Mouse (Mus musculus): ENCODE data around the gene Polr2l. TPM values are rescaled to one million over a fixed set of nuclear protein-coding genes. Genes with fewer than 3 reads are reported as not detected.
A peak's percentile ranks its signal among the peaks of the same experiment; 100 is the strongest.

Gene Polr2l
- polyA plus RNA-seq, 1 experiment, result 39.3 TPM

- Histone ChIP-seq H3K36me3 (ENCODE audit: control insufficient read depth, insufficient read depth, low read length) (0 out of 2 replicates have a peak, but pooled peaks cover 3% of the 10 kb centered on the region), H3K4me1 (replicated peaks; ENCODE audit: control insufficient read depth, insufficient read depth, low read length) (peaks cover 42% of the 10 kb centered on the region), H3K4me3 (ENCODE audit: control insufficient read depth, insufficient read depth, low read length) (no peak overlapping the region), H3K27ac (ENCODE audit: control insufficient read depth, insufficient read depth, low read length) (no peak overlapping the region), H3K27me3 (ENCODE audit: control insufficient read depth, insufficient read depth, low read length) (no peaks in the 10 kb centered on the region)
- no peak for TF ChIP-seq CTCF (IDR thresholded peaks at IDR 0.05; ENCODE audit: borderline replicate concordance, control insufficient read depth, extremely low read depth, insufficient read depth, low read length, poor library complexity)
- TF ChIP-seq POLR2A (IDR thresholded peaks at IDR 0.05; ENCODE audit: control insufficient read depth, extremely low read depth, insufficient read depth, low read length, poor library complexity), result no peak
- WGBS, result 98% methylated on average over 1 of the region's 1 CpGs
- DNase-seq, result no peak
These were observed 3.7 kb downstream of the Polr2l start for GRCm38 (mm10) chr7:141471236-141471635.

GRCm38 (mm10) chr7:141470637-141470944, 4.3 kb downstream of the Polr2l start:
- Histone ChIP-seq H3K27me3 (ENCODE audit: control insufficient read depth, insufficient read depth, low read length) (no peaks in the 10 kb centered on the region), H3K4me1 (replicated peaks; ENCODE audit: control insufficient read depth, insufficient read depth, low read length) (peaks cover 35% of the 10 kb centered on the region), H3K27ac (ENCODE audit: control insufficient read depth, insufficient read depth, low read length) (no peak overlapping the region), H3K36me3 (ENCODE audit: control insufficient read depth, insufficient read depth, low read length) (0 out of 2 replicates have a peak, but pooled peaks cover 3% of the 10 kb centered on the region), H3K4me3 (ENCODE audit: control insufficient read depth, insufficient read depth, low read length) (no peak overlapping the region)
- no peak for TF ChIP-seq POLR2A (IDR thresholded peaks at IDR 0.05; ENCODE audit: control insufficient read depth, extremely low read depth, insufficient read depth, low read length, poor library complexity)
- no peak for TF ChIP-seq CTCF (IDR thresholded peaks at IDR 0.05; ENCODE audit: borderline replicate concordance, control insufficient read depth, extremely low read depth, insufficient read depth, low read length, poor library complexity)
- WGBS, result 98% methylated on average over 10 of the region's 10 CpGs
- no peak for DNase-seq

DNA sequence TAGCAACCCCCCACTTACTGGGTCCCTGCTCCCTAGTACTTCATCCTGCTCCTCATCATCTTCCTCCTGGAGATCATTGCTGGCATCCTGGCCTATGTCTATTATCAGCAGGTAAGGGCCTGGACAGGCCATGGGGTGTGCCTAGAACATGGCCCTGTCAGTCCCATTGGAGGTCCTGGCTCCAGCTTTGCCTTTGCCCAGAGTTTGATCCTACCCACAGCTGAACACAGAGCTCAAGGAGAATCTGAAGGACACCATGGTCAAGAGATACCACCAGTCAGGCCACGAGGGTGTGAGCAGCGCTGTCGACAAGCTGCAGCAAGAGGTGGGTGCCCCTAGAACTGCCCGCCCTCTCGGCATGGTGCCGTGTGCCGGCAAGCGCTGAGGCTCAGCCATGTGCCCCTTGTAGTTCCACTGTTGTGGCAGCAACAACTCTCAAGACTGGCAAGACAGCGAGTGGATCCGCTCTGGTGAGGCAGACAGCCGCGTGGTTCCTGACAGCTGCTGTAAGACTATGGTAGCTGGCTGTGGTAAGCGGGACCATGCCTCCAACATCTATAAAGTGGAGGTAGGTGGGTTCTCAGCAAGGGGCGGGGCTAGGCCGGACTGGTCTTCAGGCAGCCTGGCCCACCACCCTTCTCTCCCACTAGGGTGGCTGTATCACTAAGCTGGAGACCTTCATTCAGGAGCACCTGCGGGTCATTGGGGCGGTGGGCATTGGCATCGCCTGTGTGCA, 4.9 kb downstream of the Polr2l start:
- Histone ChIP-seq H3K27ac (ENCODE audit: control insufficient read depth, insufficient read depth, low read length) (no peak overlapping the region), H3K36me3 (ENCODE audit: control insufficient read depth, insufficient read depth, low read length) (0 out of 2 replicates have a peak, but pooled peaks cover 3% of the 10 kb centered on the region), H3K4me1 (replicated peaks; ENCODE audit: control insufficient read depth, insufficient read depth, low read length) (peaks cover 32% of the 10 kb centered on the region), H3K27me3 (ENCODE audit: control insufficient read depth, insufficient read depth, low read length) (no peaks in the 10 kb centered on the region), H3K4me3 (ENCODE audit: control insufficient read depth, insufficient read depth, low read length) (no peak overlapping the region)
- 96% methylated on average over 18 of the region's 18 CpGs for WGBS
- TF ChIP-seq CTCF (IDR thresholded peaks at IDR 0.05; ENCODE audit: borderline replicate concordance, control insufficient read depth, extremely low read depth, insufficient read depth, low read length, poor library complexity) (no peak), POLR2A (IDR thresholded peaks at IDR 0.05; ENCODE audit: control insufficient read depth, extremely low read depth, insufficient read depth, low read length, poor library complexity) (no peak)
- no peak for DNase-seq

- peaks cover 31% of the 10 kb centered on the region for H3K4me1 ChIP-seq (replicated peaks; ENCODE audit: control insufficient read depth, insufficient read depth, low read length)
- H3K36me3 ChIP-seq (ENCODE audit: control insufficient read depth, insufficient read depth, low read length), result 0 out of 2 replicates have a peak, but pooled peaks cover 3% of the 10 kb centered on the region
- TF ChIP-seq CTCF (IDR thresholded peaks at IDR 0.05; ENCODE audit: borderline replicate concordance, control insufficient read depth, extremely low read depth, insufficient read depth, low read length, poor library complexity) (no peak), POLR2A (IDR thresholded peaks at IDR 0.05; ENCODE audit: control insufficient read depth, extremely low read depth, insufficient read depth, low read length, poor library complexity) (no peak)
- no peak overlapping the region for H3K27ac ChIP-seq (ENCODE audit: control insufficient read depth, insufficient read depth, low read length)
- no peak overlapping the region for H3K4me3 ChIP-seq (ENCODE audit: control insufficient read depth, insufficient read depth, low read length)
- no peaks in the 10 kb centered on the region for H3K27me3 ChIP-seq (ENCODE audit: control insufficient read depth, insufficient read depth, low read length)
- 93% methylated on average over 6 of the region's 6 CpGs for WGBS
- DNase-seq, result no peak
These were observed 5.6 kb downstream of the Polr2l start for GRCm38 (mm10) chr7:141469352-141469751.

DNA sequence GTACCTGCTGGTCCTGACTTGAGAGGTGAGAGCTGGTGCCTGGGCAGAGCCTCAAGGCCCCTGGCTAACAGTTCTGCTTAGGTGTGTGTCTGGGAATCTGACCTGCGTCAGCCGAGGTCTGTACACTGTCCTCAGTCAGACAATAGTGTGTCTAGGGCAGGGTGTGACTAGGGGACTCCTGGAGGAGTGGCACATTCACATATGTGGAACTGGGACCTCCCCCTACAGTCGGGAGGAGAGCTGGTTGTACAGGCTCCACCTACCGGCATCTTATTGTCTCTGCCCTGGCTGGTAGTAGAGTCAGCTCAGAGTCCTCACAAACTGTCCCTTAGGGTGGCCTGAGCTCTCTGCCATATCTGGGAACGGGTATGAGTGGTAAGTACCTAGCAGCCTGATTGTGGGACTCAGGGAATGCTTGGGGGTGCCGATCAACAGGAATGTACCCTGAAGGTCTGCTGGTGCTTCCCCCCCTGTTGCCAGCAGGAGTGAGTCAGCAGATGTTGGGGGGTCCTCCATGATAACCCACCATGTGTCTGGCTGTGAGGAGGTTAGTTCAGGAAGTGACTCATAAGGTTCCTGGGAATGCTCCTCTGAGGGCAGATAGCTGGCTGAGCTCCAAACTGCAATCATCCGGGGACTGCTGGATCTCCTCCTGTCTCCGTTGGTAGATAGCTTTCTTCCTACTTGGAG, 6.3 kb downstream of the Polr2l start:
- 18% methylated on average over 8 of the region's 8 CpGs for WGBS
- Histone ChIP-seq H3K4me3 (ENCODE audit: control insufficient read depth, insufficient read depth, low read length) (peak overlapping the region; percentile 99; the same call in 1 of the 2 replicates), H3K4me1 (replicated peaks; ENCODE audit: control insufficient read depth, insufficient read depth, low read length) (peaks cover 25% of the 10 kb centered on the region), H3K27me3 (ENCODE audit: control insufficient read depth, insufficient read depth, low read length) (no peaks in the 10 kb centered on the region), H3K36me3 (ENCODE audit: control insufficient read depth, insufficient read depth, low read length) (0 out of 2 replicates have a peak, but pooled peaks cover 3% of the 10 kb centered on the region), H3K27ac (ENCODE audit: control insufficient read depth, insufficient read depth, low read length) (no peak overlapping the region)
- TF ChIP-seq CTCF (IDR thresholded peaks at IDR 0.05; ENCODE audit: borderline replicate concordance, control insufficient read depth, extremely low read depth, insufficient read depth, low read length, poor library complexity), result no peak
- no peak for TF ChIP-seq POLR2A (IDR thresholded peaks at IDR 0.05; ENCODE audit: control insufficient read depth, extremely low read depth, insufficient read depth, low read length, poor library complexity)
- DNase-seq, result peak; percentile 56

GRCm38 (mm10) chr7:141468164-141468521, 6.8 kb downstream of the Polr2l start:
- 0 out of 2 replicates have a peak, but pooled peaks cover 3% of the 10 kb centered on the region for H3K36me3 ChIP-seq (ENCODE audit: control insufficient read depth, insufficient read depth, low read length)
- H3K4me1 ChIP-seq (replicated peaks; ENCODE audit: control insufficient read depth, insufficient read depth, low read length), result peaks cover 24% of the 10 kb centered on the region
- 52% methylated on average over 5 of the region's 5 CpGs for WGBS
- H3K27me3 ChIP-seq (ENCODE audit: control insufficient read depth, insufficient read depth, low read length), result no peaks in the 10 kb centered on the region; the same call in 1 of the 2 replicates
- TF ChIP-seq POLR2A (IDR thresholded peaks at IDR 0.05; ENCODE audit: control insufficient read depth, extremely low read depth, insufficient read depth, low read length, poor library complexity) (no peak), CTCF (IDR thresholded peaks at IDR 0.05; ENCODE audit: borderline replicate concordance, control insufficient read depth, extremely low read depth, insufficient read depth, low read length, poor library complexity) (no peak)
- no peak for DNase-seq
- H3K4me3 ChIP-seq (ENCODE audit: control insufficient read depth, insufficient read depth, low read length), result peak overlapping the region; percentile 99
- no peak overlapping the region for H3K27ac ChIP-seq (ENCODE audit: control insufficient read depth, insufficient read depth, low read length)

Data from thymus, adult 2 months (tissue).